Mouse (Mus musculus) urinary bladder, postnatal 25 days (tissue): ENCODE measurements around the gene Slc35e2.

ENCODE experiments used
- DNase-seq: peaks from one replicate; pipeline ENCODE4 v3.0.0; 2022; ENCODE audit warnings: low spot score

The Slc35e2 gene

DNA sequence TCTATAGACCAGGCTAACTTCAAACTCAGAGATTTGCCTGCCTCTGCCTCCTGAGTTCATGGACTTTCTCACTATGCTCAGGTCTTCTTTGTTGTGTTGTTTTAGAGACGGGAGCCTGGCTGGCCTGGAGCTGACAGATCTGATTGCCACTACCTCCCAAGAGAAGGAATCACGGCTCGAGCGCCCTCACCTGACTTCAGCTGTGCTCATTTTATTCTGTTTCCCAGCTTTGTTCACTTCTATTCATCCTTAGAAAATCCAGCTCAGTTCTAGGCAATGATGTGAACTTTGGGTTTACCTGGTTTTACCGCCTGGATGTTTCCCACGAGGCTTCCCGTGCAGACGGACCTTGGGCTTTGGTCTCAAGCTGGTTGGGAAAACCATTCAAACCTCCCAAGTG is 25.7 kb upstream of the Slc35e2 start:
- no peak for DNase-seq

GRCm38 (mm10) chr4:155577132-155577531 is 24.1 kb upstream of the Slc35e2 start:
- DNase-seq = no peak

DNA sequence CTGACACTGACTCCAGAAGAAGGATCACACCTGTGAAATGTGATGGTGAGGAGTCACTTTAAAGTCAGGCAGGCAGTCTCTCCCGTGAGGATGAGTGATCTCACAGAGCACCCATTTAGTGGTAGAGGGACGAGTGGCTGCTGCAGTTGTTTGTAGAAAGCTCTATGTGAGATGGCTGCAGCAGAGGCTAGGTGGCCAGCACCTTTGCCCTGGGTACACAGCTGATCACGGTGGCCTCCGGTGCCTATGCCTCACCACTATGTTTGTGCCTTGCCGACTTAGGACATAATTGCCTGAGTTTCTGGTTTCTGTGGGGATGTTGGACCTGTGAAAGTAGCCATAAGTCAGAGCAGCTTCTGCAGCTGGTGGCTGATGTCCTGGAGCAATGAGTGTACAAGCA is 23.5 kb upstream of the Slc35e2 start:
- no peak for DNase-seq

GRCm38 (mm10) chr4:155578336-155579125 is 22.7 kb upstream of the Slc35e2 start:
- DNase-seq = peak; percentile 28

GRCm38 (mm10) chr4:155580420-155580819 is 20.8 kb upstream of the Slc35e2 start:
- peak; percentile 48 for DNase-seq

GRCm38 (mm10) chr4:155582279-155582905 is 18.8 kb upstream of the Slc35e2 start:
- peak; percentile 41 for DNase-seq

DNA sequence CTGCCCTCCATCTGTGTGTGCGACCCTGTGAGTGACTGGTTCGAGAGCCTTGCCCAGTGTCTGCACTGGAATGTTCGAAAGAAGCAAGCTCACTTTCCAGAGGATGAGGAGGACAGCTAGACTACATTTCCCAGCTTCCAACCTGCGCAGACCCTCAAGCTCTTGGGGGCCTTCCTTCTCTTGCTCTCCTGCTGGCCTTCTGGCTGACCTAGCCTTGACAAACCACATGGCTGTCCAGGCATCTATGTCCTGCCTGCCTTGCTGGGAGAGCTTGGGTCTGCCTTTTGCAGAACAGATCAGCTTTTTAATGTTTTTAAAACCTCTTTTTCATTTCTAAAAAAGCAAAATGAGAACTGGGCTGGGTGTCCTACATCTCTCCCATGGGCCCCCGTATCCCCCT is 11.9 kb upstream of the Slc35e2 start:
- DNase-seq = no peak

DNA sequence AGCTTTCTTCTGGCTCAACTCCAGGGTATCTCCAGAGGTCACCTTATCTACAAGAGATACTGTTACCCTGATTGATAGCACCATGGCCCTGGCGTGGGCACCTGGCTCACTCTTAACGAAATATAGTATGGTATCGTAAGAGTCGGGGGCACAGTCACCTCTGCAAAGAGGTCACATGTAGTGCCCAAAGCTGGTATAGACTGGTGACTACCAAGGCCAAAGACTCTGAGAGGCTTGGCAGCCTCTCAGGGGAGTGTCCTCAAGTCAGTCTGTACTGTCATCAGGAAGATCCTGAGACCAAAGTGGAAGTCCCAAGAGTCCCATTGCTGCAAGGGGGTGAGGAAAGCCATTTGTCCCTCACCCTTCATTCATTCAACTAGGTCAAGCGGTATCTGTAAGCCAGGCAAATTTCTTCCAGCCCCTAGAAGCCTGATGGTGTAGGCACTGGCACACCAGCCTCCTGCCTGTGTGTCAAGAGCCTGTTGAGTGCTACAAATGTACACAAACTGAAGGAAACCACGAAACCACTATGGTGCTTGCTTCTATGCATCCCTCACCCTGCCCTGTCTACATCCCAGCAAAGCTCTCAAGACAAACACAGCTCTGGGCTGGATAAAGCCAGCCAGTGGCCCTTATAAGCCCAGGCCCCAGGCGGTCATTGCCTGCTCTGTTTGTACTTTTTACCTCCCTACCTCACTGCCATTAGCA is 10.1 kb upstream of the Slc35e2 start:
- no peak for DNase-seq

DNA sequence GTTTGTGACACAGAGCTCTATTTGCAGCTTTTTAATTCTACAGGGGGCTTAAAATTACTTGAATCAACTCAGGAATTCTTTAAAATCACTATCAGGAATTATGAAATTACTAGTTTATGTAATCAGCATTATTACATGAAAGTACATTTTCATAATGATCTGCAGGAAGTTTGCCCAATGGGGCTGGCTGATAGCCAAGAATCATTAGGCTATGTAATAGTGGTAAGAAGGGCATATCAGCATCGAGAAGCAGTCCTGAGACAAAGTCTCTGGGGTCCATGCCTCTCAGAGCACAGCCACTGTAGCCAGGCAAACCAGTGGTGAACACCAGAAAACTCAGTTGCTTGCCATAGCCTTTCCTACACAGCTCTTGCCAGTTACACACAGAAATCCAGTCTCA is 7.4 kb upstream of the Slc35e2 start:
- DNase-seq = no peak

DNA sequence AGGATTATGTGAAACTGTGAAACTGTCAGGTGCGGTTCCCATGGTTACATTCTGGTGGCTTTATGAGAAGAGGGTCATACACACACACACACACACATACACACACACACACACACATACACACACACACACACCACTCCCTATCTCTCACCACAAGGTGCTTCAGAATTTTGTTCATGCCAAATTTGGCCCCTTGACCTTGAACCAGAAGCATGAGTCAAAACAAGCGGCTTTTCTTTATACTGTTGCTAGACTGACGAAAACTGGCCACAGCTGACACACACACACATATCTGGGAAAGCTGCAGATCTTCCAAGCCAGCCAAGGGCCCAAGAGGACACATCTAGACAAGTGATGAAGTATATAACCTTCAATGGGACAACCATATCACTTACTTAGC is 5.4 kb upstream of the Slc35e2 start:
- DNase-seq = no peak

GRCm38 (mm10) chr4:155596606-155597005 is 4.6 kb upstream of the Slc35e2 start:
- no peak for DNase-seq

GRCm38 (mm10) chr4:155598536-155598935 is 2.7 kb upstream of the Slc35e2 start:
- DNase-seq = no peak

DNA sequence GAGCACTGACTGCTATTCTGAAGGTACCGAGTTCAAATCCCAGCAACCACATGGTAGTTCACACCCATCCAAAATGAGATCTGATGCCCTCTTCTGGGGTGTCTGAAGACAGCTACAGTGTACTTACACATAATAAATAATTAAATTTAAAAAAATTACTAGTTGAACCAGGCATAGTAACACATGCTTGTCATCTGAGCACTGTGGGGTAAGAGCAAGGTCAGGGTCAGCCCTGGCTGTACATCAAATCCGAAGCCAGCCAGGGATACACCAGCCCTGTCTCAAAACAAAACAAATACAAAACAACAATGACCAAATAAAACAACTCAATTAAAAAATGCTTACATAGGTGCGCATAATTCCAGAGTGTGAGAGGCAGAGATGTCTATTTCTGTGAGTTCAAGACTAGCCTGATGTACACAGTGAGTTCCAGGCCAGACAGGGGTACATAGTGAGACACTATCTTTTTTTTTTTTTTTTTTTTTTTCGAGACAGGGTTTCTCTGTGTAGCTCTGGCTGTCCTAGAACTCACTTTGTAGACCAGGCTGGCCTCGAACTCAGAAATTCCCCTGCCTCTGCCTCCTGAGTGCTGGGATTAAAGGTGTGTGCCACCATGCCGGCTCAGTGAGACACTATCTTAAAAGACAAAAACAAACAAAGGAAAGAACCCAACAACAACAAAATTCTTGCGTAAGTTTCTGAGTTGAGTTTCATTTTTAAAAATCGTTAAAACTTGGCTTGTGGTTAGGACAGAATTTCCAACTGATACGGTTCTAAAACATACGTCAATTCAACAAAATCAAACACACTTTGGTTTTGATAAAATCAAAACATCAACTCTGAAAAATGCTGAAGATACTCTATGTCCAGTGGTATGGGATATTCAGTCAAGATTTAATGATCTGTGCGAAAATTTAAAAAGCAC is 1.1 kb upstream of the Slc35e2 start:
- no peak for DNase-seq

DNA sequence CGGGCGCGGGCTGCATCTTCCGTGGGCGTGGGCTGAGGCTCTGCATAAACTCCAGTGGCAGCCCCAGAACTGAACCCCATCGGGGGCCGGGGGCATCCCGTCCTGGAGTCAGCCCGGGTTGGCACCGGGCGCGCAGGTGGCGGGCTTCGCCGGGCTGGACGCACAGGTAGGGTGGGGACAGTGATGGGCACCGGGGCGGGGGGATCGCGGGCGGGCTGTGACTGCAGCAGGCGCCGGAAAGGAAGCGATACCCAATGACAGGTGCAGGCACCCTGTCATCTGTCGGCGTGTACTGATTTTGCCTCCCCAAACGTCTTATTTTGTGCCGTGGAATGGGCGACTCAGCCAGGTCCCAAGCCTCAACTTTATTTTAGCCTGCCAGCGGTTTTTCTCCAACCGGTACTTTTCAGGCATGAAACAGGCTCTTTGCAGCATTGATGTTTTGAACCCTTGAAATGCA is 811 bp downstream of the Slc35e2 start:
- DNase-seq = no peak

DNA sequence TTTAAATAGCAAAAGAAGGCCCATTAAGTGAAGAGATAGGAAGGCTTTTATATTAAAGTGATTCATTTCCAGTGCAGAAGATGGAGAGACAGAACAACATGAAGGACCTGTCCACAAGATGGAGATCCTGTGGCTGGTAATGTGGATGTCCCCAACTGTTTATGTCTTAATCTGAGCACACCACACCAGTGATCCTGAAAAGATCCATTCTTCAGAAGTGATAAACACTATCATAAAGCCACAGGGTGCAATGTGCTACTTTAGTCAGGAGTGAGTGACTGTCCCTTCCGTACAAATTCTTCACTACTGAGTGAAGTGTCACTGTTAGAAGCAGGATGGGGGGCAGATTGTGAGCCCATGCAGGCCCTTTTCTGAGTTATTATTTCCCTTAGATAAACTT is 1.5 kb downstream of the Slc35e2 start:
- no peak for DNase-seq

- no peak for DNase-seq
These were observed 2.6 kb downstream of the Slc35e2 start for GRCm38 (mm10) chr4:155603801-155604200.

GRCm38 (mm10) chr4:155605132-155605531 is 3.9 kb downstream of the Slc35e2 start:
- DNase-seq = no peak

DNA sequence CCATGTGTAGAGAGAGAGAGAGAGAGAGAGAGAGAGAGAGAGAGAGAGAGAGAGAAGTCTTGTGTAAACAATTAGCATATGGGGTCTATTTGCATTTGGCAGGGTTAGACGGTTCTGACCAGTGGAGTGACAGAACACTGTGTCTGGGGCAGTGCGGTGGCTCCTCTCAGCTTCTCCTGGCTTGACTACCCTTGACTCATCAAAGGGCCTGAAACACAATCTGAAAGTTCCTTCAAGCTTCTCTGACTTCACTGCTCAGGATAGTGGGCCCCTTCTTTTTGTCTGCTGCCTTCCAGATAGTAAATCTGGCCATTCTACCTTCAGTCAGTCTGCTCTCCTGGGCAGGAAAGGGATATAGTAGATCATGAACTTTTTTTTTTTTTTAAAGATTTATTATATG is 5.6 kb downstream of the Slc35e2 start:
- no peak for DNase-seq

GRCm38 (mm10) chr4:155611860-155612259 is 10.6 kb downstream of the Slc35e2 start:
- no peak for DNase-seq

GRCm38 (mm10) chr4:155613264-155613663 is 12.0 kb downstream of the Slc35e2 start:
- no peak for DNase-seq

DNA sequence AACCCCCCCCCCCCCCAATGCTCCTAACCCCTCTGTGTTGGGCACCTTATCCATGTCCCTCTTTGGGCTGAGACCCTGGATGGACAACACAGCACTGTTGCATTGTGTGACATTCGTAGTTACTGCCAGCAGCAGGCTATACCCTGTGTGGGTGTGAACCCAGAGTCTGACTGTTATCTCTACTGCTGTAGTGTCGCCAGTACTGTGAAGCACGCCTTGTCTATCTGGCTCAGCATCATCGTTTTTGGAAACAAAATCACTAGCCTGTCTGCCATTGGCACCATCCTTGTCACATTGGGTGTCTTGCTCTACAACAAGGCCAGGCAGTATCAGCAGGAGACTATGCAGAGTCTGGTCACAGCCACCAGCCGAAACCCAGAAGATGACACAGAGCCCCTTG is 17.1 kb downstream of the Slc35e2 start:
- DNase-seq = no peak
